Mouse (Mus musculus) stomach, embryonic 14.5 days (tissue): ENCODE data around the gene Mdga1. TPM values are rescaled to one million over a fixed set of nuclear protein-coding genes. Genes with fewer than 3 reads are reported as not detected.
A peak's percentile ranks its signal among the peaks of the same experiment; 100 is the strongest.

ENCODE experiments used
- ATAC-seq: fragments of 200-750 bp; cut with Nextera tagmentation; 2 replicates; pipeline ENCODE4 v1.8.0; 2017; ENCODE audit warnings: low read depth, moderate TSS enrichment; ENCODE audit not compliant: insufficient number of reproducible peaks, insufficient read depth, low FRiP score
- H3K27ac ChIP-seq: fragments of 300-500 bp; sonication (generic); 2 replicates; pipeline ENCODE4 v1.5.1; 2014; ENCODE audit warnings: mild to moderate bottlenecking, low read length, moderate library complexity, mixed read lengths
- H3K27me3 ChIP-seq: fragments of 300-500 bp; sonication (generic); 2 replicates; pipeline ENCODE4 v1.6.1; 2014; ENCODE audit warnings: low read length, control low read depth, mixed read lengths; ENCODE audit not compliant: control insufficient read depth, insufficient read depth
- H3K36me3 ChIP-seq: fragments of 300-500 bp; sonication (generic); 2 replicates; pipeline ENCODE4 v1.6.1; 2014; ENCODE audit warnings: mild to moderate bottlenecking, control low read depth, low read length, moderate library complexity, mixed read lengths; ENCODE audit not compliant: control insufficient read depth, insufficient read depth
- H3K4me1 ChIP-seq: fragments of 300-500 bp; sonication (generic); 2 replicates; pipeline ENCODE4 v1.6.1; 2014; ENCODE audit warnings: low read length, control low read depth, mixed read lengths; ENCODE audit not compliant: control insufficient read depth, insufficient read depth
- H3K4me2 ChIP-seq: fragments of 300-500 bp; sonication (generic); replicated peaks from 2 replicates; pipeline ENCODE4 v1.6.1; 2014; ENCODE audit warnings: low read depth, low read length, control low read depth
- H3K4me3 ChIP-seq: fragments of 300-500 bp; sonication (generic); 2 replicates; pipeline ENCODE4 v1.5.1; 2014; ENCODE audit warnings: low read depth, low read length, control low read depth
- H3K9ac ChIP-seq: fragments of 300-500 bp; sonication (generic); replicated peaks from 2 replicates; pipeline ENCODE4 v1.6.1; 2014; ENCODE audit warnings: low read depth, mild to moderate bottlenecking, control low read depth, low read length, moderate library complexity, mixed read lengths
- H3K9me3 ChIP-seq: fragments of 300-500 bp; sonication (generic); 2 replicates; pipeline ENCODE4 v1.6.1; 2016; ENCODE audit warnings: low read depth, low read length, control low read depth; ENCODE audit not compliant: control insufficient read depth
- WGBS: fragments of 180-500 bp; shearing (Covaris S2); extraction: QIAGEN DNeasy Blood & Tissue Kit; methylation state at CpG from one replicate; pipeline ENCODE4 v1.1.7; 2014; 5-methylcytosine and 5-hydroxymethylcytosine counted together
- polyA plus RNA-seq: library from polyadenylated mRNA; unstranded; fragments of >200 nt; fragmentation: Nextera tagmentation; extraction: Ambion mirVana; gene quantifications from 2 replicates; pipeline ENCODE4 v1.2.1, GENCODE M21; 2014

Gene Mdga1
- polyA plus RNA-seq, 1 experiment from 2014 or later: 5.9 TPM

DNA sequence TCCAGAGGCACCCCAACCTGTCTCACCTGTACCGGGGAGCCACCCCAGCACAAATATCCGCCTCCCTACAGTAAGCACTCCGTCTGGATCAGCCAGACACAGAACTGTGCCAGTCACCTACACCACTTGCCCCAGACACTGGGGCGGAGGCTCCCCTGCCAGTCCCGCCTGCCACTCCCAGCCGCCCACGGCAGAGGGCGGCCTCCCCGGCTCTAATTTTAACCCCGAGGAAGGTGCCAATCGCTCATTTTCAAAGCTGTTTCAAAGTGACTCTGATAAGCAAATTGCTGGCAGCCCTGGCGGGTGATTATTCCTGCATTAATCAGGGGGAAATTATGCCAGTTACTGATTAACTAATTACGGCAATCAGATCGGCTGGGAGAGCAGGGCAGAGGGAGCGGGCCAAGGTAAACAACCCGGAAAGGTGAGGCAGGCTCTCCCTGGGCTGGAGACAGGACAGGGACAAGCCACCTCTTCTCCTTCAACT is 41.1 kb downstream of the Mdga1 start:
- H3K4me1 ChIP-seq: no peaks in the 10 kb centered on the region

DNA sequence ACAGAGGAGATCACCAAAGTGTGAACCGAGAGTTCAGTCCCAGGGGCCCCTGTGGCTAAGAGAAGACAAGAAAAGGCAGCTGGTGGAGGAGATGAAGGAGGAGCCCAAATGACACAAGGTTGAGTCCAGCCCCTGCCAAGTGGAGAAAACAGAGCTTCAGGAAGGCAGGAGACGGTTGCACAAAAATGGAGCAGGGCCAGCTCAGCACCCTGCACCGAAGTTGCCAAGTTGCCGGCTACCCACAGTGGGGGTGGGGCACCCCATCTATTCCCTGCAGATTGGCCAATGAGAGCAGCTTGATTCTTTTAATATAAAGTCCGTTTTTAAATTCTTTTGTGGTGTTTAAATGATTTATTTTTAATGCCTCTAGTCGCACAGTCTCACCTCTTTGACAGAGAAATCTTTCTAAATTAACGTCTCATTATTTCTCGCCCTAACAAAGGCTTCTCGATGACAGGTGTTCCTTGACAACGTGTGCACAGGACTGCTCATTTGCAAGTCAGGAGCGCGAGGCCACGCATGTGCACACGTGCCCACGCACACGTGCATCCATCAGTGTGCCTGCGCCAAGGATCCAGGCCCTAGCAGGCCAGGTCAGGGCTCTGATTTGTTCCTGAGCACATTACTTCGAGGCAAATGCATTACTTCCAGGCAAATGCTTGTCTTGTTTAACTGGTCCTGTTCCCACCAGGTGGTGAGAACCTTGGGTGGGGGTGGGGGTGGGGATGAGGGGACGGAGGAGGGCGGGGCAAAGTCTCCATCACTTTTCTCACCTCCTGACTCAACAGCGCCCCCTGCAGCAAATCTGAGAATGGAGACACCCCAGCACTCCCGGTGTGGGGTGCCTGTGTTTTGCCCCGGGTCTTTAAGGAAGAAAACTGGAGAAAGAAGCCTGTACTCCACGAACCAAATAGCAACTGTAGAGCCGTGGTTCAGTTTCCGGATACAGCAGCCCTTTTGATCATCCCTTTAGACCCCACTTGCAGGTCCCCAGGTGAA is 44.0 kb downstream of the Mdga1 start:
- 61% methylated on average over 26 of the region's 26 CpGs for WGBS
- H3K9me3 ChIP-seq: no peaks in the 10 kb centered on the region; the same call in 1 of the 2 replicates
- no peak overlapping the region for H3K27ac ChIP-seq
- no peaks in the 10 kb centered on the region for H3K27me3 ChIP-seq
- no peak overlapping the region for H3K9ac ChIP-seq
- no peak for ATAC-seq
- no peak overlapping the region for H3K4me3 ChIP-seq
- H3K4me2 ChIP-seq: no peak overlapping the region
- H3K36me3 ChIP-seq: no peaks in the 10 kb centered on the region
- H3K4me1 ChIP-seq: no peaks in the 10 kb centered on the region

More for the DNA sequence above, 41.1 kb downstream of the Mdga1 start:
- no peak overlapping the region for H3K4me3 ChIP-seq
- WGBS: 28% methylated on average over 16 of the region's 16 CpGs
- H3K9ac ChIP-seq: no peak overlapping the region
- H3K27ac ChIP-seq: peak overlapping the region; percentile 35; the same call in 1 of the 2 replicates
- ATAC-seq: peak; percentile 76
- no peaks in the 10 kb centered on the region; the same call in 1 of the 2 replicates for H3K9me3 ChIP-seq
- no peaks in the 10 kb centered on the region for H3K27me3 ChIP-seq
- no peaks in the 10 kb centered on the region for H3K36me3 ChIP-seq
- no peak overlapping the region for H3K4me2 ChIP-seq

DNA sequence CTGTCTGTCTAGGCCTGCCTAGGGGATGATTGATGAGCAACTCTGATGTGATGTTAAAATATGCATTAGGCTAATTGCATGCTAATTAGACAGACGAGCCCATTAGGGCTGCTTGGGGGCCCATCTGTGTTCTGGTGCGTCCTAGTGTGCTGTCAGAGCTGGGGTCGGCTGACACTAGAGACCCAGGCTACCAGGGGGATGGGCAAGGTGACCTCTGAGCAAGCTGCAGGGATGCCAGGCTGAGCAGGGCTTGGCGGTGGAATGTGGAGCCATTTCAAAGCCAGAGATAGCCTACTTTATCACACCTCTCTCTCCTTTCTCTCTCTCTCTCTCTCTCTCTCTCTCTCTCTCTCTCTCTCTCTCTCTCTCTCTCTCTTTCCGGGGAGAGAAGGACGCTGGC is 49.8 kb downstream of the Mdga1 start:
- no peaks in the 10 kb centered on the region for H3K27me3 ChIP-seq
- WGBS: 68% methylated on average over 6 of the region's 6 CpGs
- no peaks in the 10 kb centered on the region for H3K36me3 ChIP-seq
- no peak overlapping the region for H3K27ac ChIP-seq
- H3K4me3 ChIP-seq: no peak overlapping the region
- no peak overlapping the region for H3K9ac ChIP-seq
- no peaks in the 10 kb centered on the region; the same call in 1 of the 2 replicates for H3K9me3 ChIP-seq
- no peak for ATAC-seq
- no peak overlapping the region for H3K4me2 ChIP-seq
- H3K4me1 ChIP-seq: peaks cover 11% of the 10 kb centered on the region

DNA sequence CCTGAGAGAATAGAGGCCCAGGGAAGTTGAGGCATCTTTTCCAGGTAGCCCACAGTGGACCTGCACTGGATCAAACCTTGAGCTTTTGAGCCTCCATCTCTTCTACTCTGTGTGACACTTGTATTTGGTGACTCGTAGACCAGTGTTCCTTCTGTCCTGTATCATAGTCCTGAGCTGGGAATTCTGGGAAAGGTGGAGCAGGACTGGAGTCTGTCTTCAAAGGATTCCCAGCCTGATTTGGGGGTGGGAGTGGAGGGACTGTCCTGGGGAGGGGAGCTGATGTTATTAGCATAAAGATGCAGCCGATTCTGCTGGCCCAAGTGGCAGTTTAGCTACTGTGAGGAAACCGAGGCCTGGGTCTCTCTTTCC is 50.4 kb downstream of the Mdga1 start:
- H3K27ac ChIP-seq: no peak overlapping the region
- no peak for ATAC-seq
- H3K4me1 ChIP-seq: peaks cover 11% of the 10 kb centered on the region
- no peaks in the 10 kb centered on the region for H3K36me3 ChIP-seq
- WGBS: 71% methylated on average over 3 of the region's 3 CpGs
- H3K27me3 ChIP-seq: no peaks in the 10 kb centered on the region
- no peaks in the 10 kb centered on the region; the same call in 1 of the 2 replicates for H3K9me3 ChIP-seq
- H3K4me3 ChIP-seq: no peak overlapping the region
- no peak overlapping the region for H3K9ac ChIP-seq
- H3K4me2 ChIP-seq: no peak overlapping the region

DNA sequence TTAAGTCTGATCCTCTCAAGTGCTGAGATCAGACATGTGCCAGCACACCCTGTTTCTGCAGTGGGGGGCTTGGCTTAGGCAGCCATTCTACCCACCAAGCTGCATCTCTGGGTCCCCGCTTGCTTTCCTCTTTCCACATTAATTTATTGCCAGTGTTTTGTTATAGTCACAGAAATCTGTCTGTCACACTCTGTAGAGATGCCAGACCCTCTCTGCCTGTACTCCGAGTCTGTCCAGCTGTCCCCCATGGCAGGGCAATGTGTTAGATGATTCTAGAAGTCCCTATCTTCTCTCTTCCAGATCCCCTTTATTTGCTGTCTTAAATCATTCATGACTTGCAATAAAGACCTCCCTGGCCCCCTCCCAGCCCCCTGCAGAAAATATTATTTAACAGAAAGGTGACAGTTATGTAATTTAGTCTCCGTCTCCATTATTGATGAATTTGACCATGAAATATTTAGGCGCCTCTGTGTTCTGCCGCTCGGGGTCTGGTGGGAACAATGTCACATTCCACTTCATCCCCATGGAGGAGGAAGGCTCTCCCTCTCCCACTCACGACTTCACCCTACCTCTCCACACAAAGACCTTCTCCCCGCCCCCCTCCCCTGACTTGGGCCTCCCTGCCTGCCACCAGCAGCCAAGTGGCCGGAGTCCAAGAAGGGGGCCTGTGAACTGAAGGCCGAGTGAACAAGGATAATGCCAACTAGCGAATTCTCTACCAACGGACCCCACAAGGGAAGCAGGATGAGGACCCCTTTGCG is 50.9 kb downstream of the Mdga1 start:
- WGBS: 67% methylated on average over 13 of the region's 13 CpGs
- no peak for ATAC-seq
- no peak overlapping the region for H3K4me2 ChIP-seq
- no peak overlapping the region for H3K4me3 ChIP-seq
- H3K27ac ChIP-seq: no peak overlapping the region
- H3K27me3 ChIP-seq: no peaks in the 10 kb centered on the region
- no peak overlapping the region for H3K9ac ChIP-seq
- no peaks in the 10 kb centered on the region for H3K9me3 ChIP-seq
- no peaks in the 10 kb centered on the region for H3K36me3 ChIP-seq
- H3K4me1 ChIP-seq: peaks cover 11% of the 10 kb centered on the region

DNA sequence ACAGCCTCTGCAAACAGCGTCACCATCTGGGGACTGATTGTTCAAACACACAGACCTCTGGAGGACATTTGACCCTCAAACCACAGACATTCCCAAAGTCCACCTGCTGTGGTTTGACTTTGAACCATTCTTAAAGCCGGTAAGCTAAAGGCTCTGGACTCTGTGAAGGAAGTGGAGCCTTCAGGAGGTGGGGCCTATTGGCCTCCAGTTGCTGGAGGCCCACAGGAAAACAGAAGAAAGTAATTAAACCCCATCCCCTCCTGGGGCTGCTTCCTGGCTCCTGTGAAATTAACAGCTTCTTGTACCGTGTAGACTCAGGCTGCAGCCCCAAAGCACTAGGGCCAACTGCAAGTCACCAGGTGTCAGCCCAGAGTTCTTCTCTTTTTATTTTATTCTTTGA is 52.9 kb downstream of the Mdga1 start:
- Histone ChIP-seq H3K27ac (no peak overlapping the region), H3K4me3 (no peak overlapping the region), H3K4me2 (no peak overlapping the region), H3K27me3 (no peaks in the 10 kb centered on the region), H3K36me3 (no peaks in the 10 kb centered on the region), H3K4me1 (peaks cover 11% of the 10 kb centered on the region), H3K9me3 (no peaks in the 10 kb centered on the region), H3K9ac (no peak overlapping the region)
- ATAC-seq: no peak
- 23% methylated on average over 3 of the region's 3 CpGs for WGBS

DNA sequence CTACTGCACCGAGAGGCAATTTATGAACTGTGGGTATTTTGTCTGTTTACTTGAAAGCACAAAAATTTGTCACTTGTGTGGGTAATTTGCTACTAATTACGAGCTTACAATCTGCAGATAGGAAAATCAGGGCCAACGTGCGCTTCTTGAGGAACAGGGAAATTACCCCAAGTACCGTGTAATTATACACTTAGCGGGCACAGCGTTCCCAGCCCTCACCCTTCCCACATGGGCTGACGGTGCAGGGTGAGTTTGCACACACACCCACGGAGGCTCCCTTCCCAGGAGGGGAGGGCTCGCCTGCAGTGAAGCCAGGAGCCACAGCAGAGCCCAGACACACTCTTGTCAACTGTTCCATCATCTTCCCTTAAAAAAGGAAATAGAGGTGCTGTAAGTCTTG is 54.1 kb downstream of the Mdga1 start:
- ATAC-seq: no peak
- Histone ChIP-seq H3K4me1 (peaks cover 11% of the 10 kb centered on the region), H3K27ac (no peak overlapping the region), H3K9me3 (no peaks in the 10 kb centered on the region), H3K36me3 (no peaks in the 10 kb centered on the region), H3K4me2 (no peak overlapping the region), H3K4me3 (no peak overlapping the region), H3K9ac (no peak overlapping the region), H3K27me3 (no peaks in the 10 kb centered on the region)
- WGBS: 77% methylated on average over 10 of the region's 10 CpGs

DNA sequence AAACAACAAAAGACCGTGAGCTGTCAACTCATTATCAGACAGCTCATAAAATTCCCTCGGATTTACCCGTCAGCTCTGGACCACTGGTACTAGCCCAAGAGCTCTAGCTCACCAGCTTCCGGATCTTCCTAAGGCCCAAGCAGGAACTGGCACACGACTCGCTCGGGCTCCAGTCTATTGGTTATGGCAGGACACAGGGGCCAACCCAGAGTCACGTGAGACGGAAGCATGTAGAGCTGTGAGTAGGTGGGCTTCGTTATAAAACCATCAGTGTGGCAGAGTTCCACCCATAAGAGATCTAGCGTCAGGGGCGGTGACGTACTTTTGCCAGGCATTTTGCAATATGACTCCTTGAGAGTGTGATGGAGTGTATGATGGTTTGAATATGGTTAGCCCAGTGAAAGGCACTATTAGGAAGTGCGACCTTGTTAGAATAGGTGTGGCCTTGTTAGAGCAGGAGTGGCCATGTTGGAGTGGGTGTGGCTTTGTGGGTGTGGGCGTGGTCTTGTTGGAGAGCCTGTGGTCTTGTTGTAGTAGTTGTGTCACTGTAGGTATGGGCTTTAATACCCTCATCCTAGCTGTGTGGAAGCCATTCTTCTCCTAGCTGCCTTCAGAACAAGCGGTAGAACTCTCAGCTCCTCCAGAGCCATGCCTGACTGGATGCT is 56.5 kb downstream of the Mdga1 start:
- no peak overlapping the region for H3K27ac ChIP-seq
- H3K4me2 ChIP-seq: no peak overlapping the region
- no peaks in the 10 kb centered on the region for H3K9me3 ChIP-seq
- peaks cover 3% of the 10 kb centered on the region for H3K4me1 ChIP-seq
- WGBS: 85% methylated on average over 16 of the region's 16 CpGs
- H3K27me3 ChIP-seq: no peaks in the 10 kb centered on the region
- no peak for ATAC-seq
- no peak overlapping the region for H3K4me3 ChIP-seq
- H3K9ac ChIP-seq: no peak overlapping the region
- H3K36me3 ChIP-seq: no peaks in the 10 kb centered on the region
